Mouse (Mus musculus) cerebellum, adult 9-10 months (tissue): ENCODE data around the gene Amd1.

ENCODE experiments used
- DNase-seq: peaks from one replicate; pipeline ENCODE4 v3.0.0; 2022

The Amd1 gene

GRCm38 (mm10) chr10:40249625-40250024 lies 52.4 kb downstream of the Amd1 start:
- no peak for DNase-seq

GRCm38 (mm10) chr10:40247166-40247716 lies 54.7 kb downstream of the Amd1 start:
- DNase-seq = no peak

- peak; percentile 75 for DNase-seq
Measured at GRCm38 (mm10) chr10:40246374-40247165, 55.4 kb downstream of the Amd1 start, which contains the start of gene Rpf2. TSS of gene Rpf2 (minus strand) at chr10:40247036.

- no peak for DNase-seq
Measured at GRCm38 (mm10) chr10:40237826-40238225, 64.2 kb downstream of the Amd1 start.
